Comparison of ENCODE assay signal across 8 mouse cellular contexts in genomic region chr1:45430520-45430919, GRCm38 (mm10).
A peak's percentile ranks its signal among the peaks of the same experiment; 100 is the strongest.
DNase-seq lines count a peak whose midpoint lies in the region; ATAC-seq lines count a peak whose summit lies in the region.

No protein-coding gene starts in this region.

- H3K9me3 ChIP-seq in liver, embryonic 12.5 days (replicated peaks), result no peaks in the 10 kb centered on the region
- no peaks in the 10 kb centered on the region for H3K9me3 ChIP-seq in midbrain, embryonic 15.5 days

- no peaks in the 10 kb centered on the region for H3K27me3 ChIP-seq in liver, embryonic 12.5 days (replicated peaks)
- H3K27me3 ChIP-seq in midbrain, embryonic 15.5 days (replicated peaks), result no peaks in the 10 kb centered on the region

- no peak overlapping the region for H3K4me3 ChIP-seq in liver, embryonic 12.5 days
- H3K4me3 ChIP-seq in midbrain, embryonic 15.5 days, result no peak overlapping the region

- peak; percentile 3 for DNase-seq in liver
- peak; percentile 65 for DNase-seq in adrenal gland, postnatal 14 days
- DNase-seq in heart, postnatal 4 days, result peak; percentile 70
- peak; percentile 69 for DNase-seq in skeletal muscle tissue, adult 2 months (ENCODE audit: low read depth, low spot score)
- DNase-seq in right cerebral cortex, postnatal 14 days, result no peak

- H3K36me3 ChIP-seq in liver, embryonic 12.5 days, result 0 out of 2 replicates have a peak, but pooled peaks cover 2% of the 10 kb centered on the region
- H3K36me3 ChIP-seq in midbrain, embryonic 15.5 days (replicated peaks), result no peaks in the 10 kb centered on the region

- H3K4me2 ChIP-seq in liver, embryonic 12.5 days, result no peak overlapping the region
- H3K4me2 ChIP-seq in midbrain, embryonic 15.5 days, result no peak overlapping the region

- no peak for ATAC-seq in liver, embryonic 12.5 days
- ATAC-seq in midbrain, embryonic 15.5 days (replicated peaks), result no peak
- ATAC-seq in frontal cortex, adult (ENCODE audit: low TSS enrichment), result no peak

- 57% methylated on average over 4 of the region's 4 CpGs for WGBS in liver, embryonic 12.5 days (ENCODE audit: insufficient replicate concordance)
- 86% methylated on average over 4 of the region's 4 CpGs for WGBS in midbrain, embryonic 15.5 days

- no peak overlapping the region for H3K9ac ChIP-seq in liver, embryonic 12.5 days
- H3K9ac ChIP-seq in midbrain, embryonic 15.5 days, result no peak overlapping the region

- no peaks in the 10 kb centered on the region for H3K4me1 ChIP-seq in liver, embryonic 12.5 days
- no peaks in the 10 kb centered on the region for H3K4me1 ChIP-seq in midbrain, embryonic 15.5 days

- H3K27ac ChIP-seq in liver, embryonic 12.5 days, result no peak overlapping the region
- no peak overlapping the region for H3K27ac ChIP-seq in midbrain, embryonic 15.5 days
